Mouse (Mus musculus) midbrain, embryonic 12.5 days (tissue): ENCODE measurements at regions not wholly inside any gene's neighbourhood (a gene's known extent, or its start where the extent isn't known, plus 50 kb on each side); places are given as distances from the start of the nearest gene placed in this dataset.

Source experiments
- ATAC-seq: fragments of 200-750 bp; cut with Nextera tagmentation; 2 replicates; pipeline ENCODE4 v1.8.0; 2017; ENCODE audit warnings: low read depth, moderate TSS enrichment, moderate library complexity; ENCODE audit not compliant: low FRiP score
- H3K27ac ChIP-seq: fragments of 300-500 bp; sonication (generic); replicated peaks from 2 replicates; pipeline ENCODE4 v1.5.1; 2016; ENCODE audit warnings: mild to moderate bottlenecking
- H3K27me3 ChIP-seq: fragments of 300-500 bp; sonication (generic); 2 replicates; pipeline ENCODE4 v1.6.1; 2016; ENCODE audit warnings: mild to moderate bottlenecking
- H3K36me3 ChIP-seq: fragments of 300-500 bp; sonication (generic); 2 replicates; pipeline ENCODE4 v1.6.1; 2016
- H3K4me1 ChIP-seq: fragments of 300-500 bp; sonication (generic); 2 replicates; pipeline ENCODE4 v1.6.1; 2016
- H3K4me2 ChIP-seq: fragments of 300-500 bp; sonication (generic); replicated peaks from 2 replicates; pipeline ENCODE4 v1.6.1; 2016; ENCODE audit warnings: mild to moderate bottlenecking, moderate library complexity
- H3K4me3 ChIP-seq: fragments of 300-500 bp; sonication (generic); 2 replicates; pipeline ENCODE4 v1.5.1; 2016; ENCODE audit warnings: mild to moderate bottlenecking
- H3K9ac ChIP-seq: fragments of 300-500 bp; sonication (generic); replicated peaks from 2 replicates; pipeline ENCODE4 v1.6.1; 2016; ENCODE audit warnings: mild to moderate bottlenecking, moderate library complexity
- H3K9me3 ChIP-seq: fragments of 300-500 bp; sonication (generic); 2 replicates; pipeline ENCODE4 v1.6.1; 2016; ENCODE audit warnings: mild to moderate bottlenecking
- WGBS: fragments of 180-500 bp; shearing (Covaris S2); methylation state at CpG from one replicate; pipeline ENCODE4 v1.1.7; 2016; 5-methylcytosine and 5-hydroxymethylcytosine counted together

DNA sequence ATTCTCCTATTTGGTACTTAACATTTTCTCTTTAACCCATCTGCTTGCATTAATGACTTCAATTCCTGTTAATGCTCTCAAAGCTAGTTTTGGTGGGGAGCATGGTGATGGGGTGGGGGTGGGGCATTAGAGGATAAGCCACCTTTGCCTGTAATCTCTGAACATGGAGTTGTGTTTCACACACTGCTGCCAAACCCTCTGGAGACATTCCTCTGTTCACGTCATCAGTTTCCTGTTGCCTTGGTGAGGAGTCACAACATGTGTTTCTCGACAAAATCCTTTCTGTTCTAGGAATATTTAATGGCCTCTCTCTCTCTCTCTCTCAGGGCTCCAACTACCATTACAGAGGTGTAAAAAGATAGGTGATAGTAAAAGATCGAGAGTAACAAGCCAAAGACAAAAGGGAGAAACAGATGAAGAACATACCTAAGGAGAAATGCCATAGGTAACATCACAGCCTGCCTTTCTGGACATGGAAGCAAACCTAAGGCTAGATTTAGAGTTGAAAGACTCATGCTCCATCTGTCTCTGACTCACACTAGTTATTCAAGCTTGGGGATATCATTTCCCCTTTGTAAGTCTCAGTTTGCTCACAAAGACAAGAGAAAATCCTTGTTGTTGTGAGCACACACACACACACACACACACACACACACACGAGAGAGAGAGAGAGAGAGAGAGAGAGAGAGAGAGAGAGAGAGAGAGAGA lies 618.6 kb downstream of the Slc22a22 start:
- no peak overlapping the region for H3K4me2 ChIP-seq
- no peak overlapping the region for H3K9ac ChIP-seq
- H3K27me3 ChIP-seq, result 0 out of 2 replicates have a peak, but pooled peaks cover 8% of the 10 kb centered on the region
- H3K27ac ChIP-seq, result no peak overlapping the region
- WGBS, result 44% methylated on average over 4 of the region's 4 CpGs
- no peaks in the 10 kb centered on the region for H3K9me3 ChIP-seq
- H3K36me3 ChIP-seq, result no peaks in the 10 kb centered on the region
- no peak overlapping the region for H3K4me3 ChIP-seq
- peak; percentile 50; the same call in 1 of the 2 replicates for ATAC-seq
- H3K4me1 ChIP-seq, result peaks cover 8% of the 10 kb centered on the region; the same call in 1 of the 2 replicates

DNA sequence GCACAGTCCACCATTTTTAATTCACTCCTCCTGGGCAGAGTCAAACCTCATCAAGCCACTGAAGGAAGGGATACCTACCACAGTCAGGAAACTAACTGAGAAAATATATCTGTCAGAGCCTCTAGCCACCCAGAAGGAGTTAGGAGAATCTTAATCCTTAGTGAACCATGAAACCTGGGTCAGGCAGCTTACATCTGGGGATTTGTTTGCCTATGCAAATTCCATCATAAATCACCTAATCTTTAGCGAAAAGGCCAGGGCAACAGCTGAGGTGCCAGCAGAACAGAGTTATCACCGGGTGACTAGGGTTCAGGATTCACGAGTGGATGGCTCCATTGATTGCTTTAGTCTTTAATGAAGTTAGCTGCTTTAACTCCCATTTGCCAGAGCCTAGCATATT lies 619.3 kb downstream of the Slc22a22 start:
- Histone ChIP-seq H3K27ac (no peak overlapping the region), H3K9me3 (no peaks in the 10 kb centered on the region), H3K4me2 (no peak overlapping the region), H3K27me3 (0 out of 2 replicates have a peak, but pooled peaks cover 8% of the 10 kb centered on the region), H3K4me3 (no peak overlapping the region), H3K9ac (no peak overlapping the region), H3K36me3 (no peaks in the 10 kb centered on the region), H3K4me1 (peaks cover 8% of the 10 kb centered on the region; the same call in 1 of the 2 replicates)
- WGBS, result 4% methylated on average over 3 of the region's 3 CpGs
- ATAC-seq, result no peak

DNA sequence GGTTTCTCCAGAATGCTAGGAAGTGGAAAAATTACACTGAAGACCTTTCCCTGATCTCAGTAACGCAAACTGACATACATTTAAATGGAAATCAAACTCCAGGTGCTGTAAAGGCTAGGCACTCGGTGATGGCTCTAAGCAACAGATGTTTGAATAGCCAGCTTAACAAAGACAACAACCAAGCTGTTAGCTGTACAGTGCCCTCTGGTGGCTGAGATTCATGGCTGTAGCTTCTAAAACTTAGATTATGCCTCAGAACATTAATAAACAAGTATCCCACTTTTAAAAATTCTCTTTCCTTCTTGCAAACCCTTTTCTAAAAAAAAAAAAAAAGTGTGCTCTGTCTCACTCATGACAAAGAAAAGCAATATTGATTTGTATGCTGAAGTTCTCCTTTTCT lies 621.4 kb downstream of the Slc22a22 start:
- no peak for ATAC-seq
- WGBS, result 5% methylated on average over 2 of the region's 2 CpGs

DNA sequence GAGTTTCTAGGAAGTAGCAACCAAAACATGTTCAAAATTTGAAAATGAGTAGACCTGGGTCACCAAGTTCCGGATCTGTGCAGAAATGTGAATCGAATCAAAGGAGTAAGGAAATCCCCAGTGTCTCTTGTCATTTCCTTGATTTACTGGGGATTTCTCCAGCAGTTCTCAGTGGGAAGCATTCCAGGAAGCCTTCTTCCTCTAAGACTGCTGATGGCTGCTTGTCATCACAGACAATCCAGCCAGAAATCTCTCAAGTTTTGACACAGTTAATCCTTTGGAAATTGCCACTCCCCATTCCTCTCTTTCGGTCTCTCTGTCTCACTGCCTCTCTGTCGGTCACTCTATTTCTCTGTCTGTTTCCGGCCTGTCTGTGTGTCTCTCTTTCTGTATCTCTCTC lies 624.3 kb downstream of the Slc22a22 start:
- Histone ChIP-seq H3K4me1 (peaks cover 2% of the 10 kb centered on the region; the same call in 1 of the 2 replicates), H3K27me3 (no peaks in the 10 kb centered on the region), H3K27ac (no peak overlapping the region), H3K4me3 (no peak overlapping the region), H3K4me2 (no peak overlapping the region), H3K36me3 (no peaks in the 10 kb centered on the region), H3K9ac (no peak overlapping the region), H3K9me3 (no peaks in the 10 kb centered on the region)
- no peak for ATAC-seq
- 60% methylated on average over 5 of the region's 5 CpGs for WGBS

More for the DNA sequence above, 621.4 kb downstream of the Slc22a22 start:
- Histone ChIP-seq H3K27ac (no peak overlapping the region), H3K9me3 (no peaks in the 10 kb centered on the region), H3K9ac (no peak overlapping the region), H3K36me3 (no peaks in the 10 kb centered on the region), H3K27me3 (0 out of 2 replicates have a peak, but pooled peaks cover 8% of the 10 kb centered on the region), H3K4me2 (no peak overlapping the region), H3K4me1 (peaks cover 8% of the 10 kb centered on the region; the same call in 1 of the 2 replicates), H3K4me3 (no peak overlapping the region)

DNA sequence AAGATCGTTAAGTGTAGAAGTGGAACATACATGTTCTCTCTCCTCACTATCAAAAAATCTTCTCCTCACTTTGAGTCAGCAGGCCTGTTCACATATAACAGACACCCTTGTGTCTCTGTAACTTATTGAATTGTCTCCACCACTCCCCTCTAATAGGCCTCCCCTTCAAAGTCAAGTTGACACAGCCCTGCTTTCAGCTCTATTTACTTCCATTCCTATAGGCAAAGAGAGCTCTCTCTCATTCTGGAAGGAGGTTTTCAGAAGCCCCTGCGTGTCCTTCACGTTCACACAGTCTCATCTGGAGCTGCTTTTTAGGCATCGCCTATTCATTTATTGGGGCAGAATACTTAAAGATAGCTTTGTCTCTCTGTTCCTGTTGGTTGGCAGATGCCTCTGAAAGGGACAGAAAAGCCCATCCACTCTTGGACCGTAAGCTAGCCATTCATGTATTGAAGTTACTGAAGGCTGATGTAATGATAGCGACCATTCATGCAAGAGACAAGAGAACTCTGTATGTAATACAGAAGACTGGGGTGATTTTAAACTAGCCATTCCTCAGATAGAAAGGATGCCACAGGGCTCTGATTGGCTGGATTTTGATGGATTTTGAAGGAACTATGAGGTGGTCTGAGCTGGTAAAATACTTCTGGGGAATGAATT lies 629.8 kb downstream of the Slc22a22 start:
- no peaks in the 10 kb centered on the region for H3K36me3 ChIP-seq
- no peaks in the 10 kb centered on the region for H3K9me3 ChIP-seq
- H3K27me3 ChIP-seq, result no peaks in the 10 kb centered on the region
- H3K4me3 ChIP-seq, result no peak overlapping the region
- 67% methylated on average over 6 of the region's 6 CpGs for WGBS
- H3K27ac ChIP-seq, result no peak overlapping the region
- no peak overlapping the region for H3K9ac ChIP-seq
- ATAC-seq, result no peak
- no peak overlapping the region for H3K4me2 ChIP-seq
- H3K4me1 ChIP-seq, result peaks cover 4% of the 10 kb centered on the region; the same call in 1 of the 2 replicates

DNA sequence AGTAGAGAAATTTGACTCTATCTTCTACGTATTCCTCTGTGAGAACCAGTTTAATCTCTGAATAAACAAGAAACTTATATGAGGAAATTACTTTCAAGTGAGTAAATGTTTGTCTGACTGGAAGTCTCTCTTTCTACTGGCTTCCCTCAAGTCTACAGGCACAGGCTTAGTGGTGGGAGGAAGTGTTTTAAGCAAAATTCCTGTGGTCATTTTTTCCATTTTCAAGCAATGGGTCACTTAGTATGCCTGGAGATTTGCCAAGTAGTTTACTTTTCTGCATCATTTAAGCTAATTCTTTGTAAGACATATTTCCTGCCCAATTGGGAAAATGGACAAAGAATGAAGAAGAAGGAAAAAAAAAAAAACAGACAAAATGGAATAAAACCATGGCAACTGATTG lies 632.9 kb downstream of the Slc22a22 start:
- Histone ChIP-seq H3K36me3 (no peaks in the 10 kb centered on the region), H3K27ac (no peak overlapping the region), H3K27me3 (no peaks in the 10 kb centered on the region), H3K4me2 (no peak overlapping the region), H3K9me3 (no peaks in the 10 kb centered on the region), H3K4me3 (no peak overlapping the region), H3K9ac (no peak overlapping the region), H3K4me1 (peaks cover 4% of the 10 kb centered on the region; the same call in 1 of the 2 replicates)
- ATAC-seq, result no peak
- WGBS, result 56% methylated on average over 1 of the region's 1 CpGs

DNA sequence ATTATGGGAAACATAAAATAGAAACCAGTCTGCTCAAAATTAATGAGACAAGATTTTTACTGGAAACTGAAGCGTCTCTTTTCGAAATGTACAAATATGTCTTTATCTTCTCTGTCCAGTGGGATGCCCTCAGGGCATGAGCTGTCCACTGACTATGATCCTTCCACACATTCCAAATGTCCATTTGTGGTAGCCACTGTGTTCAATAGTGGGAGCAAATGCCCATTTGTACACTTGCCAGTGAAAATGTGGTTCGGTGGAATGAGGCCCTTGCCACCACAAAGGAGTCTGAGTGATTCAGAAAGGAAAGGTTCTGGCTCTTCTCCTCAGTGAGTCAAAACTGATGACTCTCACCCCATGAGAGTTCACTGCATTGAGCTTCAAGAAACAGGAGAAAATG lies 635.9 kb downstream of the Slc22a22 start:
- H3K9ac ChIP-seq, result no peak overlapping the region
- no peaks in the 10 kb centered on the region for H3K36me3 ChIP-seq

DNA sequence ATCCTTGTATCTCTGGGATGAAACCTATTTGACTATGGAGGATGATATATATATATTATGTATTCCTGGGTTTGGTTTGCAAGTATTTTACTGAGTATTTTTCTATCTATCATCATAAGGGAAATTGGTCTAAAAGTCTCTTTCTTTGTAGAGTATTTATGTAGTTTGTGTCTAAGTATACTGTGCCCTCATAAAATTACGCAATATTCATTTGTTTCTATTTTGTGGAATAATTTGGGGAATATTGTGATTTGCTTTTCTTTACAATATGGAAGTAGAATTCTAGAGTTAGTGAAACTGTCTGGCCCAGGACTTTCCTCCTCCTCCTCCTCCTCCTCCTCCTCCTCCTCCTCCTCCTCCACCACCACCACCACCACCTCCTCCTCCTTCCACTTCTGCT lies 640.1 kb downstream of the Slc22a22 start:
- Histone ChIP-seq H3K27me3 (no peaks in the 10 kb centered on the region), H3K9ac (no peak overlapping the region), H3K4me3 (no peak overlapping the region), H3K9me3 (no peaks in the 10 kb centered on the region), H3K36me3 (no peaks in the 10 kb centered on the region), H3K4me1 (no peaks in the 10 kb centered on the region), H3K27ac (no peak overlapping the region), H3K4me2 (no peak overlapping the region)
- ATAC-seq, result no peak
- WGBS, result 100% methylated on average over 1 of the region's 1 CpGs

More for the DNA sequence above, 635.9 kb downstream of the Slc22a22 start:
- no peaks in the 10 kb centered on the region for H3K9me3 ChIP-seq
- 97% methylated on average over 3 of the region's 3 CpGs for whole genome bisulfite sequencing
- no peak overlapping the region for H3K4me3 ChIP-seq
- ATAC-seq, result no peak
- H3K4me1 ChIP-seq, result no peaks in the 10 kb centered on the region
- no peak overlapping the region for H3K27ac ChIP-seq
- H3K4me2 ChIP-seq, result no peak overlapping the region
- no peaks in the 10 kb centered on the region for H3K27me3 ChIP-seq

DNA sequence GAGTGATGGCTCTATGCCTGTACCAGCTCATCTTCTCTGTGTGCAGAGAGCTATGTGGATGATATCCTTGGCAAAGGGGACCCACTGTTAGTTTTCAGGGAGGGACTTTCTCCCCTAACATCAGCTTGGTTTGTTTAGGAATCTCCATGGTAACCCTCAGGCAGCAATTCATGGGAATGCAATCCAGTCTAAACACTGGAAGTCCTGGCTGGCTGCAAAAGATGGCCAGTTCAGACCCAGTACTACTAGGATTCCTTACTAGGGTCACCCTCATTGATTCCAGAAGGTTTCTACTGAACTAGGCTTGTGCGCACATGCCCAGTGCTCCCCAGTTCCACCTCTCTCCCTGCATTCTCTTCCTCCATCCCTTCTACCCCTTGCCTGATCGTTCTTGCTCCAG lies 642.8 kb downstream of the Slc22a22 start:
- Histone ChIP-seq H3K9ac (no peak overlapping the region), H3K27me3 (no peaks in the 10 kb centered on the region), H3K4me2 (no peak overlapping the region), H3K9me3 (no peaks in the 10 kb centered on the region), H3K4me3 (no peak overlapping the region), H3K4me1 (no peaks in the 10 kb centered on the region), H3K27ac (no peak overlapping the region), H3K36me3 (no peaks in the 10 kb centered on the region)
- ATAC-seq, result no peak
- 85% methylated on average over 2 of the region's 2 CpGs for WGBS

DNA sequence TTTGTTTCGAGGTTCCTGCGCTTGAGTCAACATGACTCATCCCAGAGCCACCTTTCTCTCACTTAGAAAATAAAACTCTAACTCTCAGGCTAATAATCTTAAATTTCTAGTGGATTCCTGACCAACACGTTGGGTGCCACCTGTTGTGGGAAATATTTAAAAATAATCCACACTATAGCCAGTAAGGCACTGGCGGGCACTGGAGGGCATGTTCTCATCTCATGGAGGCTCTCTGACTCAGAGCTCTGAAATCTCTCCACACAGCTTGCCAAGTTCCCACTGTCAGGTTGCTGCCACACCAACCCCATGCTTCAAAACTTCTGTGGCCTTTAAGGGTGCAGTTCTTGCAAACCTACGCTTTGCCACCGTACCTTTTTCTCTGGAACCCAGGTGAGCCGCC lies 644.8 kb downstream of the Slc22a22 start:
- no peak for ATAC-seq
- H3K36me3 ChIP-seq, result no peaks in the 10 kb centered on the region
- WGBS, result 91% methylated on average over 7 of the region's 7 CpGs

DNA sequence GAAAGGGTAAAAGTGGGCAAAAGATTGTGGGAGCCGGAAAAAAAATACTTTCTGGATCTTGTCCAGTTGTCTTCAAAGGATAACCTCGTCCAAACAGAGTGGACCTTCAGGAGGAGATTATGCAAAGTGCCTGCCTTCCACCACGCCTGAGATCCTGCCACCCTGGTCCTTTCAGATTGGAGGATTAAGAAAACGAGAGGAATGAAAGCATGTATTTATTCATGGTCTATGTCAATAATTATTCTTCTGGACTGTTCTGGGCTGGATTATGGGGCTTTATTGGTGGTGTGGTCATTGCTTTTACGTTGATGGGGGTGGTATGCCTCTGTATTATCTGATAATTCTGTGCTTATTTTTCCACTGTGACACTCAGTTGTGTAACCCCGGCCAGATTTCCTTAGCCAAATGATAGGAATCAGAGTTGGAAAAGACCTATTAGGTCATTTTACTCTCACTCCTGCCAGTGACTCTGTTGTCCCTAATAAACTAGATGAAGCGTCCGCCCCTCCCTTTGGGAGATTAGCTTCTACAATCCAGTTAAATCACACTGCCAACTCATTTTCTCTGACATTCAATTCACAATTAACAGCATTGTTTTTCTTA lies 656.3 kb downstream of the Slc22a22 start:
- H3K36me3 ChIP-seq, result no peaks in the 10 kb centered on the region

More for the DNA sequence above, 644.8 kb downstream of the Slc22a22 start:
- H3K4me1 ChIP-seq, result no peaks in the 10 kb centered on the region
- no peaks in the 10 kb centered on the region for H3K27me3 ChIP-seq
- H3K9ac ChIP-seq, result no peak overlapping the region
- H3K9me3 ChIP-seq, result no peaks in the 10 kb centered on the region
- H3K27ac ChIP-seq, result no peak overlapping the region
- no peak overlapping the region for H3K4me3 ChIP-seq
- H3K4me2 ChIP-seq, result no peak overlapping the region

More for the DNA sequence above, 656.3 kb downstream of the Slc22a22 start:
- H3K27me3 ChIP-seq, result no peaks in the 10 kb centered on the region
- H3K27ac ChIP-seq, result no peak overlapping the region
- no peaks in the 10 kb centered on the region for H3K9me3 ChIP-seq
- no peak overlapping the region for H3K4me3 ChIP-seq
- WGBS, result 29% methylated on average over 8 of the region's 8 CpGs
- ATAC-seq, result no peak
- H3K4me2 ChIP-seq, result no peak overlapping the region
- H3K9ac ChIP-seq, result no peak overlapping the region
- peaks cover 7% of the 10 kb centered on the region; the same call in 1 of the 2 replicates for H3K4me1 ChIP-seq
